In genomic region chr1:183216691-183217090, GRCm38 (mm10) we compare ENCODE assay signal across 19 mouse cellular contexts.
"Had no signal": no experiment of that assay in that cellular context is flagged by ENCODE, and none has a peak within 500 bp of the region (broad histone marks: within the 10 kb centered on the region; RNA-seq: fewer than 3 reads in every experiment).

No protein-coding gene starts in this region.

- DNase-seq: kidney, adult 9 months; kidney, postnatal 14 days; kidney, postnatal 4 days; liver; lung, adult 18-20 months; lung, postnatal 10 days; lung, postnatal 36 days; retina, postnatal 1 day; right cerebral cortex, postnatal 25 days; thymus, adult 2 months; thymus, postnatal 14 days had no signal

- H3K27ac ChIP-seq: limb, embryonic 10.5 days; limb, embryonic 13.5 days; liver, embryonic 12.5 days; liver, embryonic 15.5 days; lung, embryonic 15.5 days; midbrain, embryonic 15.5 days; neural tube, embryonic 13.5 days; stomach, postnatal 0 days had no signal

- H3K4me3 ChIP-seq: limb, embryonic 10.5 days; limb, embryonic 13.5 days; liver, embryonic 12.5 days; liver, embryonic 15.5 days; lung, embryonic 15.5 days; midbrain, embryonic 15.5 days; neural tube, embryonic 13.5 days had no signal

- H3K27me3 ChIP-seq: limb, embryonic 13.5 days; liver, embryonic 12.5 days; liver, embryonic 15.5 days; lung, embryonic 15.5 days; midbrain, embryonic 15.5 days; neural tube, embryonic 13.5 days had no signal
